Mouse (Mus musculus) myocyte (in vitro differentiated cells): ENCODE measurements around the gene Dock2. TPM values are rescaled to one million over a fixed set of nuclear protein-coding genes. Genes with fewer than 3 reads are reported as not detected.

Experiments
- H3K27me3 ChIP-seq: one replicate; pipeline ENCODE4 v1.6.1; 2011; ENCODE audit not compliant: control insufficient read depth, insufficient read depth, insufficient read length
- H3K36me3 ChIP-seq: one replicate; pipeline ENCODE4 v1.6.1; 2011; ENCODE audit not compliant: control insufficient read depth, insufficient read depth
- H3K4me2 ChIP-seq: one replicate; pipeline ENCODE4 v1.6.1; 2011; ENCODE audit warnings: low read depth, control low read depth
- H3K4me3 ChIP-seq: one replicate; pipeline ENCODE4 v1.5.1; 2011; ENCODE audit warnings: mild to moderate bottlenecking, control low read depth, moderate library complexity
- H3K79me2 ChIP-seq: one replicate; pipeline ENCODE4 v1.6.1; 2011; ENCODE audit not compliant: control insufficient read depth, insufficient read depth
- H3ac ChIP-seq: one replicate; pipeline ENCODE4 v1.6.1; 2011; ENCODE audit not compliant: control insufficient read depth, insufficient read length
- CEBPB ChIP-seq: IDR thresholded peaks from 2 replicates; pipeline ENCODE4 v1.6.1; 2011; ENCODE audit warnings: mild to moderate bottlenecking, moderate library complexity; ENCODE audit not compliant: poor library complexity, insufficient read depth, severe bottlenecking
- E2F4 ChIP-seq: IDR thresholded peaks from one replicate; pipeline ENCODE4 v1.6.1; 2011; ENCODE audit warnings: mild to moderate bottlenecking, control low read depth, moderate library complexity; ENCODE audit not compliant: insufficient read depth
- MAX ChIP-seq: IDR thresholded peaks from one replicate; pipeline ENCODE4 v1.6.1; 2011; ENCODE audit warnings: low read depth, mild to moderate bottlenecking, control low read depth
- MYOD1 ChIP-seq, 3 experiments: IDR thresholded peaks; one replicate each; pipeline ENCODE4 v1.6.1; 2011; ENCODE audit warnings: control low read depth in 2 of 3, low read depth in 2 of 3, mild to moderate bottlenecking in 2 of 3, moderate library complexity in 1 of 3; ENCODE audit not compliant: insufficient read length in 2 of 3, control insufficient read depth in 1 of 3
- MYOG ChIP-seq, 3 experiments: IDR thresholded peaks; one replicate each; pipeline ENCODE4 v1.6.1; 2011; ENCODE audit warnings: control low read depth in 2 of 3, low read depth in 2 of 3, mild to moderate bottlenecking in 2 of 3; ENCODE audit not compliant: insufficient read length in 2 of 3, control insufficient read depth in 1 of 3, insufficient read depth in 1 of 3
- POLR2A ChIP-seq: IDR thresholded peaks from one replicate; pipeline ENCODE4 v1.6.1; 2011; ENCODE audit warnings: low read depth, mild to moderate bottlenecking, control low read depth, moderate library complexity; ENCODE audit not compliant: insufficient read length
- POLR2AphosphoS2 ChIP-seq: IDR thresholded peaks from one replicate; pipeline ENCODE4 v1.6.1; 2011; ENCODE audit warnings: low read depth, control low read depth; ENCODE audit not compliant: insufficient read length
- REST ChIP-seq: IDR thresholded peaks from one replicate; pipeline ENCODE4 v1.6.1; 2011; ENCODE audit warnings: mild to moderate bottlenecking, control low read depth, moderate library complexity; ENCODE audit not compliant: insufficient read depth, insufficient read length
- SRF ChIP-seq: IDR thresholded peaks from one replicate; pipeline ENCODE4 v1.6.1; 2011; ENCODE audit warnings: low read depth; ENCODE audit not compliant: control insufficient read depth, insufficient read length
- TCF12 ChIP-seq: IDR thresholded peaks from one replicate; pipeline ENCODE4 v1.6.1; 2011; ENCODE audit warnings: mild to moderate bottlenecking, control low read depth; ENCODE audit not compliant: poor library complexity, insufficient read depth, severe bottlenecking
- TCF3 ChIP-seq: IDR thresholded peaks from one replicate; pipeline ENCODE4 v1.6.1; 2011; ENCODE audit warnings: low read depth, control low read depth; ENCODE audit not compliant: insufficient read length
- USF1 ChIP-seq: IDR thresholded peaks from one replicate; pipeline ENCODE4 v1.6.1; 2011; ENCODE audit warnings: low read depth, mild to moderate bottlenecking, control low read depth, moderate library complexity
- polyA plus RNA-seq: library from polyadenylated mRNA; unstranded; fragments of >200 nt; fragmentation: generic; extraction: Trizol; gene quantifications from one replicate; pipeline ENCODE4 v1.2.1, GENCODE M21; 2012; ENCODE audit warnings: missing spikeins

Dock2 gene
- polyA plus RNA-seq, 1 experiment: not detected

DNA sequence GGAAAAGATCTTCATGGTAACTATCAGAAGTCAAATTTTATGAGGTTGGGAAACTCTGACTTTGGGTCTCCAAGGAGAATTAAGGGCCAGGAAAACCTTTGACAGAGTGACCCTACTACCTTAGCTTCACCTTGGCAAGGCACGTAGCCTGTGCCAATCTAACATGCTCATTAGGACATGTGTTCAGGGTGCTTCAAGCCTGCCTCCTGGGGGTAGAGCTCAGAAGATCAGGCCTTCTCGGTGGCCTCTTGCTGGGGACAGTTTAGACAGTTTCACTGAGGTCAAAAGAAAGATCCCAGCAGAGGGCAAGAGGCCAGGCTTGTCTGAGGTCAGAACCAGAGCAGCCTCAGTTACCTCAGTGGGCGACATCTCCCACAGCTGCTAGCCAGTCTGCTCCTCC is 590.0 kb downstream of the Dock2 start:
- Histone ChIP-seq H3K4me2 (no peak overlapping the region), H3K79me2 (no peaks in the 10 kb centered on the region), H3K4me3 (no peak overlapping the region), H3K27me3 (no peaks in the 10 kb centered on the region), H3ac (no peak overlapping the region), H3K36me3 (no peaks in the 10 kb centered on the region)
- TF ChIP-seq REST: no peak
- no peak for TF ChIP-seq TCF12
- no peak for TF ChIP-seq MYOD1 (IDR thresholded peaks at IDR 0.05; ENCODE audit: control insufficient read depth in 1 of 3, insufficient read length in 2 of 3, low read depth in 2 of 3)
- TF ChIP-seq CEBPB: no peak
- TF ChIP-seq TCF3: no peak
- TF ChIP-seq MYOG (IDR thresholded peaks at IDR 0.05; ENCODE audit: control insufficient read depth in 1 of 3, insufficient read depth in 1 of 3, insufficient read length in 2 of 3, low read depth in 2 of 3): no peak
- no peak for TF ChIP-seq POLR2A
- TF ChIP-seq POLR2AphosphoS2: no peak
- TF ChIP-seq E2F4: no peak
- TF ChIP-seq USF1: no peak
- TF ChIP-seq MAX: no peak
- TF ChIP-seq SRF: no peak

DNA sequence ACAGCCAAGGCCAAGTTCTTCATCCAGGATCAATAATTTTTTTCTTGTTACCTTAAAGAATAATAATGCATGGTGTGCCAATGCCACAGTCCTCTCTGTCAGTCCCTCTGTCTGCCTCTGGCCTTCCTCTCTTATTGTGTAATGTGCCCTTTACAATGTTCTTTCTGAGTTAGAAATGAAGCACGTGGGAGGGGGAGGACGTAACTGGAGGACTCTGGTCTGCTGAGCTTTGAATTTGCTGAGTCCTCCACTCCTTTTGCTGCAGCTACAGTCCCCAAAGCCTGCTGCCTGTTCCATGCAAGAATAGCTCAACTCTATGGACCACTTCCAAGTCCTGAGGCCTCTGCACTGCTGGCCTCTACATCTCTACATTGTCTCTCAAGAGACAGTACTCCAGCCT is 599.4 kb downstream of the Dock2 start:
- TF ChIP-seq USF1 (no peak), MYOD1 (IDR thresholded peaks at IDR 0.05; ENCODE audit: control insufficient read depth in 1 of 3, insufficient read length in 2 of 3, low read depth in 2 of 3) (no peak), REST (no peak), POLR2AphosphoS2 (no peak), SRF (no peak), MYOG (IDR thresholded peaks at IDR 0.05; ENCODE audit: control insufficient read depth in 1 of 3, insufficient read depth in 1 of 3, insufficient read length in 2 of 3, low read depth in 2 of 3) (no peak), E2F4 (no peak), TCF12 (no peak), TCF3 (no peak), POLR2A (no peak), CEBPB (no peak), MAX (no peak)
- no peak overlapping the region for H3K4me2 ChIP-seq
- H3ac ChIP-seq: no peak overlapping the region
- no peak overlapping the region for H3K4me3 ChIP-seq
- H3K36me3 ChIP-seq: no peaks in the 10 kb centered on the region
- no peaks in the 10 kb centered on the region for H3K79me2 ChIP-seq
- no peaks in the 10 kb centered on the region for H3K27me3 ChIP-seq

DNA sequence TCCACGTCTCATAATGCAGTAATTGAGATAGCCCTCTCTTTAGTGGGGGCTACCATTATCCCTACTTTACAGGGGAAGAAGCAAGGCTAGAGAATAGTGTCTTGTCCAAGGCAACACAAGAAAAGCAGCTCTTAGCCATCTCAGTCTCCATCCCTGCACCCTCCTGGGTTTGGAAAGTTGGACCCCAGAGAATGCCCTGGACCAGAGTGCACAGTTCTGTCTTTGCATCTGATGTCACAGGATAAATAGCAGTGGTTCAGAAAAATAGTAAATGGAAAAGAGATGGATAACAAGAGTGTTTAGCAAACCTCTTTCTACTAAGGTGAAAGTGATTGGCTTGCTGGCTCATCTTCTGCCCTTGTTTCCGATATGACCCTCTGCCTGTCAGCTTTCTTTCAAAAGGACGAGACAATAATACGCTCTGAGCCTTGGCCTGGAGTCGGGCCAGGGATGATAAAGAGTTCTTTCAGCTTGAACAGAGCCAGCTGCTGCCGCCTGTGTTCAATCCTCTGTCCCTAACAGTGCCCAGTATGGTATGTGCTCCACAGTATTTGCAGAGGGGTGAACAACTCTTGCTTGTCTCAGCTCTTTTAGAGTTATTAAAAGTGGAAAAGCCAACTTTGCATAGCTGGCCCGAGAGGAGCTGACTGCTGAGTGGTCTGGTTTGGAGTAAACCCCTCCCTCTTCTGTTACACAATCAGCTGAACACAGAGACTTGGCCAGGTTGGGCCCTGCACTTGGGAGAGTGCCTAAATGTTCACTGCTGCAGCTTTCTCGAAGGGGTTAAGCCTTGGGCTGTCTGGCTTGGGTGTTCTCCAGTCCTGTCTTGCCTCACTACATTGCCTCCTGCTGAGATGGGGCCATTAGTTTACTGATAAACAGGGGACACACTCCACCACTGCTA is 602.2 kb downstream of the Dock2 start:
- Histone ChIP-seq H3K4me3 (no peak overlapping the region), H3K4me2 (no peak overlapping the region)

DNA sequence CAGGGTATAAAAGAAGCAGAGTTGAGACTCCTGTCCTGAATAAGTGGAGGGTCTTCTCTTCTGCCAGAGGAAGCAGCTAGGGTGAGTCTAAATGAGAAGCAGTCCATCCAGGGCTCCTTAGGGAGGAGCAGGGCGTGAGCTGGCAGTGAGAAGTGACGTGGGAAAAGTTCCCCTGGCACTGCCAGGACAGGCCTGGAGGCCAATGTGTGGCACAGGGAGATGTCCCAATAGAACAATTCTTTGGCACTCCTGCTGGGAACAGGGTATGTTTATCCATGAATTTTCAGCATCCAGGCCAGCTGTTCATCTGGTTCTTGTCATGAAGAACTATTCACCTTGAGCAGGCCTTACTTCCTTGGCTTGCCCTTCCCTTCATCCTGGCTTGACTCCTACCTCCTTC is 604.9 kb downstream of the Dock2 start:
- TF ChIP-seq POLR2AphosphoS2 (no peak), E2F4 (no peak), MYOG (IDR thresholded peaks at IDR 0.05; ENCODE audit: control insufficient read depth in 1 of 3, insufficient read depth in 1 of 3, insufficient read length in 2 of 3, low read depth in 2 of 3) (no peak), POLR2A (no peak), TCF12 (no peak), SRF (no peak)
- Histone ChIP-seq H3ac (no peak overlapping the region), H3K4me2 (no peak overlapping the region), H3K36me3 (no peaks in the 10 kb centered on the region), H3K4me3 (no peak overlapping the region), H3K79me2 (no peaks in the 10 kb centered on the region), H3K27me3 (no peaks in the 10 kb centered on the region)

More for the DNA sequence above, 602.2 kb downstream of the Dock2 start:
- Histone ChIP-seq H3K27me3 (no peaks in the 10 kb centered on the region), H3K36me3 (no peaks in the 10 kb centered on the region), H3ac (no peak overlapping the region), H3K79me2 (no peaks in the 10 kb centered on the region)
- no peak for TF ChIP-seq MYOD1 (IDR thresholded peaks at IDR 0.05; ENCODE audit: control insufficient read depth in 1 of 3, insufficient read length in 2 of 3, low read depth in 2 of 3)
- TF ChIP-seq MYOG (IDR thresholded peaks at IDR 0.05; ENCODE audit: control insufficient read depth in 1 of 3, insufficient read depth in 1 of 3, insufficient read length in 2 of 3, low read depth in 2 of 3): no peak
- no peak for TF ChIP-seq POLR2A
- no peak for TF ChIP-seq TCF12
- TF ChIP-seq SRF: no peak
- TF ChIP-seq MAX: no peak
- no peak for TF ChIP-seq E2F4
- no peak for TF ChIP-seq REST
- no peak for TF ChIP-seq TCF3
- TF ChIP-seq USF1: no peak
- TF ChIP-seq CEBPB: no peak
- no peak for TF ChIP-seq POLR2AphosphoS2

Other genes with a start within 250 kb of the Dock2 start
- gene Spdl1, start 49.7 kb upstream of the Dock2 start, polyA plus RNA-seq: 3.4 TPM